Mouse (Mus musculus): ENCODE results near the gene Enpep. TPM values are rescaled to one million over a fixed set of nuclear protein-coding genes. Genes with fewer than 3 reads are reported as not detected.

The Enpep gene
- 8.8 and 26.7 TPM in 2 replicates for polyA plus RNA-seq (2012; rRNA removed; ENCODE audit: low replicate concordance)

GRCm38 (mm10) chr3:129332586-129332985 is at the start of gene Enpep:
TSS of gene Enpep (minus strand) at chr3:129332720.

Other genes with a start within 250 kb of the Enpep start
- 10.0 and 28.0 TPM in 2 replicates for gene Pitx2, start 132.8 kb downstream of the Enpep start, polyA plus RNA-seq (2012; rRNA removed; ENCODE audit: low replicate concordance)
- 26.9 and 84.2 TPM in 2 replicates for gene Elovl6, start 199.6 kb upstream of the Enpep start, polyA plus RNA-seq (2012; rRNA removed; ENCODE audit: low replicate concordance)